Mouse (Mus musculus) liver, embryonic 11.5 days (tissue): ENCODE data around the gene Olfr1040. TPM values are rescaled to one million over a fixed set of nuclear protein-coding genes. Genes with fewer than 3 reads are reported as not detected.

ENCODE experiments used
- polyA plus RNA-seq: library from polyadenylated mRNA; unstranded; fragments of >200 nt; fragmentation: Nextera tagmentation; extraction: Ambion mirVana; gene quantifications from 2 replicates; pipeline ENCODE4 v1.2.1, GENCODE M21; 2014

Gene Olfr1040
- polyA plus RNA-seq, 1 experiment from 2014 or later, result not detected

Other genes with a start within 250 kb of the Olfr1040 start
- gene Olfr1024, start 241.7 kb downstream of the Olfr1040 start, polyA plus RNA-seq, result not detected in 2 replicates
- gene Olfr1025-ps1, start 231.5 kb downstream of the Olfr1040 start, polyA plus RNA-seq, result not detected in 2 replicates
- gene Olfr1026, start 225.2 kb downstream of the Olfr1040 start, polyA plus RNA-seq, result not detected in 2 replicates
- not detected in 2 replicates for gene Olfr1028, start 196.3 kb downstream of the Olfr1040 start, polyA plus RNA-seq
- not detected in 2 replicates for gene Olfr1029, start 172.8 kb downstream of the Olfr1040 start, polyA plus RNA-seq
- gene Olfr1030, start 167.5 kb downstream of the Olfr1040 start, polyA plus RNA-seq, result not detected in 2 replicates
- gene Olfr1031, start 156.4 kb downstream of the Olfr1040 start, polyA plus RNA-seq, result not detected in 2 replicates
- not detected in 2 replicates for gene Olfr1032, start 141.2 kb downstream of the Olfr1040 start, polyA plus RNA-seq
- gene Olfr1033, start 126.1 kb downstream of the Olfr1040 start, polyA plus RNA-seq, result 0.60 and 0.88 TPM in 2 replicates
- not detected in 2 replicates for gene Olfr1034, start 100.9 kb downstream of the Olfr1040 start, polyA plus RNA-seq
- gene Olfr1036, start 72.7 kb downstream of the Olfr1040 start, polyA plus RNA-seq, result not detected in 2 replicates
- gene Olfr1037, start 59.3 kb downstream of the Olfr1040 start, polyA plus RNA-seq, result not detected in 2 replicates
- not detected in 2 replicates for gene Olfr1039, start 10.8 kb downstream of the Olfr1040 start, polyA plus RNA-seq
- gene Olfr1042, start 15.1 kb upstream of the Olfr1040 start, polyA plus RNA-seq, result not detected in 2 replicates
- gene Olfr1043, start 20.8 kb upstream of the Olfr1040 start, polyA plus RNA-seq, result not detected in 2 replicates
- not detected in 2 replicates for gene Olfr1044, start 31.1 kb upstream of the Olfr1040 start, polyA plus RNA-seq
- gene Olfr52, start 39.0 kb upstream of the Olfr1040 start, polyA plus RNA-seq, result not detected in 2 replicates
- gene Olfr1045, start 56.3 kb upstream of the Olfr1040 start, polyA plus RNA-seq, result not detected in 2 replicates
- not detected in 2 replicates for gene Olfr1046, start 72.6 kb upstream of the Olfr1040 start, polyA plus RNA-seq
- not detected in 2 replicates for gene Olfr1047, start 84.7 kb upstream of the Olfr1040 start, polyA plus RNA-seq
- not detected in 2 replicates for gene Olfr1048, start 93.6 kb upstream of the Olfr1040 start, polyA plus RNA-seq
- not detected in 2 replicates for gene Olfr1049, start 111.6 kb upstream of the Olfr1040 start, polyA plus RNA-seq
- gene Olfr1051, start 132.4 kb upstream of the Olfr1040 start, polyA plus RNA-seq, result not detected in 2 replicates
- not detected in 2 replicates for gene Olfr1052, start 145.7 kb upstream of the Olfr1040 start, polyA plus RNA-seq
- not detected in 2 replicates for gene Olfr1053, start 168.6 kb upstream of the Olfr1040 start, polyA plus RNA-seq
- not detected in 2 replicates for gene Olfr1054, start 188.7 kb upstream of the Olfr1040 start, polyA plus RNA-seq
- gene Olfr1055, start 203.6 kb upstream of the Olfr1040 start, polyA plus RNA-seq, result not detected in 2 replicates
- gene Olfr1056, start 215.7 kb upstream of the Olfr1040 start, polyA plus RNA-seq, result not detected in 2 replicates
- gene Olfr1057, start 231.7 kb upstream of the Olfr1040 start, polyA plus RNA-seq, result not detected in 2 replicates
- gene Olfr1058, start 241.8 kb upstream of the Olfr1040 start, polyA plus RNA-seq, result not detected in 2 replicates